Mouse (Mus musculus): ENCODE results near the gene Pltp.
"Not testable (repeated sequence)": the region's sequence is repeated elsewhere in the genome, so short reads cannot be mapped to it uniquely, and the experiment has no call there.

Pltp gene

GRCm38 (mm10) chr2:164857842-164858553 lies 487 bp upstream of the Pltp start:
- in situ Hi-C loops (cut with MboI; ENCODE audit: unreplicated experiment in 2 of 2) = no loop called here

GRCm38 (mm10) chr2:164856309-164857100 lies 1.0 kb downstream of the Pltp start:
- in situ Hi-C loops (cut with MboI; ENCODE audit: unreplicated experiment in 2 of 2) = no loop called here

- in situ Hi-C loops (cut with MboI; ENCODE audit: unreplicated experiment in 2 of 2) = not testable (repeated sequence)
Observed at GRCm38 (mm10) chr2:164855572-164855971, 1.9 kb downstream of the Pltp start.

GRCm38 (mm10) chr2:164850061-164850460 lies 7.5 kb downstream of the Pltp start:
- in situ Hi-C loops (cut with MboI; ENCODE audit: unreplicated experiment in 2 of 2) = no loop called here

- in situ Hi-C loops (cut with MboI; ENCODE audit: unreplicated experiment in 2 of 2) = no loop called here
Observed at GRCm38 (mm10) chr2:164845782-164846181, 11.7 kb downstream of the Pltp start.

GRCm38 (mm10) chr2:164835164-164835563 lies 22.3 kb downstream of the Pltp start:
- in situ Hi-C loops (cut with MboI; ENCODE audit: unreplicated experiment in 2 of 2) = no loop called here

- in situ Hi-C loops (cut with MboI; ENCODE audit: unreplicated experiment in 2 of 2) = loop anchor here (5.0 kb wide), 4 partner anchors 38 to 78 kb away; partner anchors contain the start of genes Pcif1 (in 1 of the 2) and Zfp335 (in 1 of the 2)
Observed at GRCm38 (mm10) chr2:164834531-164834930, 23.0 kb downstream of the Pltp start.

- in situ Hi-C loops (cut with MboI; ENCODE audit: unreplicated experiment in 2 of 2) = loop anchor here (5.0 kb wide), 4 partner anchors 39 to 79 kb away; partner anchors contain the start of genes Pcif1 (in 1 of the 2) and Zfp335 (in 1 of the 2)
Observed at GRCm38 (mm10) chr2:164833314-164833959, 24.1 kb downstream of the Pltp start, which contains the start of gene Neurl2. Neurl2 (minus strand) TSS chr2:164833456.

GRCm38 (mm10) chr2:164832748-164833301 lies 24.7 kb downstream of the Pltp start, which contains the start of gene Ctsa:
Ctsa (plus strand) TSS chr2:164832873.
- in situ Hi-C loops (cut with MboI; ENCODE audit: unreplicated experiment in 2 of 2) = loop anchor here (5.0 kb wide), 4 partner anchors 39 to 79 kb away; partner anchors contain the start of genes Pcif1 (in 1 of the 2) and Zfp335 (in 1 of the 2)

- in situ Hi-C loops (cut with MboI; ENCODE audit: unreplicated experiment in 2 of 2) = loop anchor here (5.0 kb wide), 4 partner anchors 40 to 80 kb away; partner anchors contain the start of genes Pcif1 (in 1 of the 2) and Zfp335 (in 1 of the 2)
Observed at GRCm38 (mm10) chr2:164832032-164832747, 25.3 kb downstream of the Pltp start.

GRCm38 (mm10) chr2:164831029-164831428 lies 26.5 kb downstream of the Pltp start:
- in situ Hi-C loops (cut with MboI; ENCODE audit: unreplicated experiment in 2 of 2) = loop anchor here (5.0 kb wide), 4 partner anchors 41 to 81 kb away; partner anchors contain the start of genes Pcif1 (in 1 of the 2) and Zfp335 (in 1 of the 2)

- in situ Hi-C loops (cut with MboI; ENCODE audit: unreplicated experiment in 2 of 2) = no loop called here
Observed at GRCm38 (mm10) chr2:164829090-164829489, 28.4 kb downstream of the Pltp start.

- in situ Hi-C loops (cut with MboI; ENCODE audit: unreplicated experiment in 2 of 2) = no loop called here
Observed at GRCm38 (mm10) chr2:164828437-164828836, 29.1 kb downstream of the Pltp start, which contains the start of gene Spata25. Spata25 (minus strand) TSS chr2:164828537.

GRCm38 (mm10) chr2:164827146-164827850 lies 30.2 kb downstream of the Pltp start:
- in situ Hi-C loops (cut with MboI; ENCODE audit: unreplicated experiment in 2 of 2) = no loop called here

- in situ Hi-C loops (cut with MboI; ENCODE audit: unreplicated experiment in 2 of 2) = no loop called here
Observed at GRCm38 (mm10) chr2:164825521-164825920, 32.0 kb downstream of the Pltp start.

GRCm38 (mm10) chr2:164823969-164824368 lies 33.5 kb downstream of the Pltp start:
- in situ Hi-C loops (cut with MboI; ENCODE audit: unreplicated experiment in 2 of 2) = no loop called here

- in situ Hi-C loops (cut with MboI; ENCODE audit: unreplicated experiment in 2 of 2) = no loop called here
Observed at GRCm38 (mm10) chr2:164823181-164823585, 34.3 kb downstream of the Pltp start.

- in situ Hi-C loops (cut with MboI; ENCODE audit: unreplicated experiment in 2 of 2) = no loop called here
Observed at GRCm38 (mm10) chr2:164822636-164823165, 34.8 kb downstream of the Pltp start, which contains the start of gene Zswim1. Zswim1 (plus strand) TSS chr2:164822686.

GRCm38 (mm10) chr2:164821060-164821459 lies 36.5 kb downstream of the Pltp start:
- in situ Hi-C loops (cut with MboI; ENCODE audit: unreplicated experiment in 2 of 2) = no loop called here
